Mouse (Mus musculus): ENCODE measurements around the gene Hpcal1. TPM values are rescaled to one million over a fixed set of nuclear protein-coding genes. Genes with fewer than 3 reads are reported as not detected.

Hpcal1 gene
- polyA plus RNA-seq, 1 experiment from 2014 or later, result 48.0 TPM

- 74% methylated on average over 6 of the region's 6 CpGs for WGBS
- ATAC-seq (ENCODE audit: low FRiP score), result no peak
- Histone ChIP-seq H3K36me3 (ENCODE audit: control insufficient read depth, insufficient read depth, low read length) (no peaks in the 10 kb centered on the region), H3K9me3 (ENCODE audit: control insufficient read depth, low read length) (no peaks in the 10 kb centered on the region), H3K4me3 (ENCODE audit: low read depth, low read length) (no peak overlapping the region), H3K4me2 (replicated peaks; ENCODE audit: low read depth, low read length) (no peak overlapping the region), H3K9ac (ENCODE audit: low read depth, low read length) (no peak overlapping the region), H3K27ac (ENCODE audit: low read depth, low read length) (no peak overlapping the region), H3K27me3 (ENCODE audit: control insufficient read depth, insufficient read depth, low read length) (no peaks in the 10 kb centered on the region), H3K4me1 (replicated peaks; ENCODE audit: control insufficient read depth, insufficient read depth, low read length) (peaks cover 9% of the 10 kb centered on the region)
- no peak for DNase-seq (ENCODE audit: low spot score)
Measured at GRCm38 (mm10) chr12:17725592-17725991, 34.9 kb downstream of the Hpcal1 start.

- H3K27ac ChIP-seq (ENCODE audit: low read depth, low read length), result peak overlapping the region; percentile 53; the same call in 1 of the 2 replicates
- H3K36me3 ChIP-seq (ENCODE audit: control insufficient read depth, insufficient read depth, low read length), result no peaks in the 10 kb centered on the region
- no peak overlapping the region for H3K4me3 ChIP-seq (ENCODE audit: low read depth, low read length)
- H3K9ac ChIP-seq (ENCODE audit: low read depth, low read length), result no peak overlapping the region
- peaks cover 9% of the 10 kb centered on the region for H3K4me1 ChIP-seq (replicated peaks; ENCODE audit: control insufficient read depth, insufficient read depth, low read length)
- H3K9me3 ChIP-seq (ENCODE audit: control insufficient read depth, low read length), result no peaks in the 10 kb centered on the region
- no peaks in the 10 kb centered on the region for H3K27me3 ChIP-seq (ENCODE audit: control insufficient read depth, insufficient read depth, low read length)
- no peak overlapping the region for H3K4me2 ChIP-seq (replicated peaks; ENCODE audit: low read depth, low read length)
- ATAC-seq (ENCODE audit: low FRiP score) (peak; percentile 55; the same call in 1 of the 2 replicates), DNase-seq (ENCODE audit: low spot score) (no peak)
- WGBS, result 56% methylated on average over 10 of the region's 10 CpGs
Measured at GRCm38 (mm10) chr12:17726576-17727320, 36.1 kb downstream of the Hpcal1 start.

GRCm38 (mm10) chr12:17727676-17728339, 37.2 kb downstream of the Hpcal1 start:
- ATAC-seq (ENCODE audit: low FRiP score), result no peak
- H3K36me3 ChIP-seq (ENCODE audit: control insufficient read depth, insufficient read depth, low read length), result no peaks in the 10 kb centered on the region
- no peak overlapping the region for H3K4me2 ChIP-seq (replicated peaks; ENCODE audit: low read depth, low read length)

GRCm38 (mm10) chr12:17729211-17729900, 38.7 kb downstream of the Hpcal1 start:
- WGBS, result 92% methylated on average over 13 of the region's 13 CpGs
- no peak overlapping the region for H3K4me2 ChIP-seq (replicated peaks; ENCODE audit: low read depth, low read length)
- H3K27ac ChIP-seq (ENCODE audit: low read depth, low read length), result no peak overlapping the region
- H3K9me3 ChIP-seq (ENCODE audit: control insufficient read depth, low read length), result no peaks in the 10 kb centered on the region
- H3K9ac ChIP-seq (ENCODE audit: low read depth, low read length), result no peak overlapping the region
- no peak for DNase-seq (ENCODE audit: low spot score)
- no peak overlapping the region for H3K4me3 ChIP-seq (ENCODE audit: low read depth, low read length)
- H3K36me3 ChIP-seq (ENCODE audit: control insufficient read depth, insufficient read depth, low read length), result no peaks in the 10 kb centered on the region
- H3K27me3 ChIP-seq (ENCODE audit: control insufficient read depth, insufficient read depth, low read length), result no peaks in the 10 kb centered on the region
- no peak for ATAC-seq (ENCODE audit: low FRiP score)
- peaks cover 9% of the 10 kb centered on the region for H3K4me1 ChIP-seq (replicated peaks; ENCODE audit: control insufficient read depth, insufficient read depth, low read length)

More at GRCm38 (mm10) chr12:17727676-17728339, 37.2 kb downstream of the Hpcal1 start:
- Histone ChIP-seq H3K4me3 (ENCODE audit: low read depth, low read length) (no peak overlapping the region), H3K9ac (ENCODE audit: low read depth, low read length) (no peak overlapping the region), H3K27me3 (ENCODE audit: control insufficient read depth, insufficient read depth, low read length) (no peaks in the 10 kb centered on the region), H3K4me1 (replicated peaks; ENCODE audit: control insufficient read depth, insufficient read depth, low read length) (peaks cover 9% of the 10 kb centered on the region), H3K9me3 (ENCODE audit: control insufficient read depth, low read length) (no peaks in the 10 kb centered on the region), H3K27ac (ENCODE audit: low read depth, low read length) (no peak overlapping the region)
- DNase-seq (ENCODE audit: low spot score), result no peak
- WGBS, result 75% methylated on average over 13 of the region's 13 CpGs

GRCm38 (mm10) chr12:17732006-17732405, 41.4 kb downstream of the Hpcal1 start:
- Histone ChIP-seq H3K4me1 (replicated peaks; ENCODE audit: control insufficient read depth, insufficient read depth, low read length) (no peaks in the 10 kb centered on the region; the same call in 1 of the 2 replicates), H3K9ac (ENCODE audit: low read depth, low read length) (no peak overlapping the region), H3K4me3 (ENCODE audit: low read depth, low read length) (no peak overlapping the region), H3K4me2 (replicated peaks; ENCODE audit: low read depth, low read length) (no peak overlapping the region), H3K36me3 (ENCODE audit: control insufficient read depth, insufficient read depth, low read length) (no peaks in the 10 kb centered on the region), H3K9me3 (ENCODE audit: control insufficient read depth, low read length) (no peaks in the 10 kb centered on the region), H3K27me3 (ENCODE audit: control insufficient read depth, insufficient read depth, low read length) (no peaks in the 10 kb centered on the region), H3K27ac (ENCODE audit: low read depth, low read length) (no peak overlapping the region)
- 83% methylated on average over 7 of the region's 7 CpGs for WGBS
- ATAC-seq (ENCODE audit: low FRiP score) (no peak), DNase-seq (ENCODE audit: low spot score) (no peak)

GRCm38 (mm10) chr12:17732546-17732945, 41.9 kb downstream of the Hpcal1 start:
- no peak overlapping the region for H3K4me2 ChIP-seq (replicated peaks; ENCODE audit: low read depth, low read length)
- no peak overlapping the region for H3K4me3 ChIP-seq (ENCODE audit: low read depth, low read length)
- H3K27ac ChIP-seq (ENCODE audit: low read depth, low read length), result no peak overlapping the region
- H3K9ac ChIP-seq (ENCODE audit: low read depth, low read length), result no peak overlapping the region
- no peak for ATAC-seq (ENCODE audit: low FRiP score)
- no peaks in the 10 kb centered on the region for H3K9me3 ChIP-seq (ENCODE audit: control insufficient read depth, low read length)
- WGBS, result 93% methylated on average over 4 of the region's 4 CpGs
- H3K4me1 ChIP-seq (replicated peaks; ENCODE audit: control insufficient read depth, insufficient read depth, low read length), result no peaks in the 10 kb centered on the region
- H3K27me3 ChIP-seq (ENCODE audit: control insufficient read depth, insufficient read depth, low read length), result no peaks in the 10 kb centered on the region
- H3K36me3 ChIP-seq (ENCODE audit: control insufficient read depth, insufficient read depth, low read length), result no peaks in the 10 kb centered on the region
- no peak for DNase-seq (ENCODE audit: low spot score)

GRCm38 (mm10) chr12:17733114-17733904, 42.7 kb downstream of the Hpcal1 start:
- WGBS, result 50% methylated on average over 6 of the region's 6 CpGs
- no peaks in the 10 kb centered on the region for H3K36me3 ChIP-seq (ENCODE audit: control insufficient read depth, insufficient read depth, low read length)
- no peak overlapping the region for H3K4me2 ChIP-seq (replicated peaks; ENCODE audit: low read depth, low read length)
- H3K27ac ChIP-seq (ENCODE audit: low read depth, low read length), result no peak overlapping the region
- no peak overlapping the region for H3K9ac ChIP-seq (ENCODE audit: low read depth, low read length)
- H3K9me3 ChIP-seq (ENCODE audit: control insufficient read depth, low read length), result no peaks in the 10 kb centered on the region
- ATAC-seq (ENCODE audit: low FRiP score) (no peak), DNase-seq (ENCODE audit: low spot score) (no peak)
- H3K4me3 ChIP-seq (ENCODE audit: low read depth, low read length), result no peak overlapping the region
- H3K27me3 ChIP-seq (ENCODE audit: control insufficient read depth, insufficient read depth, low read length), result no peaks in the 10 kb centered on the region
- no peaks in the 10 kb centered on the region for H3K4me1 ChIP-seq (replicated peaks; ENCODE audit: control insufficient read depth, insufficient read depth, low read length)

- H3K4me3 ChIP-seq (ENCODE audit: low read depth, low read length), result no peak overlapping the region
- no peak overlapping the region for H3K27ac ChIP-seq (ENCODE audit: low read depth, low read length)
- ATAC-seq (ENCODE audit: low FRiP score) (no peak), DNase-seq (ENCODE audit: low spot score) (no peak)
- H3K9ac ChIP-seq (ENCODE audit: low read depth, low read length), result no peak overlapping the region
- no peaks in the 10 kb centered on the region for H3K9me3 ChIP-seq (ENCODE audit: control insufficient read depth, low read length)
- no peaks in the 10 kb centered on the region for H3K4me1 ChIP-seq (replicated peaks; ENCODE audit: control insufficient read depth, insufficient read depth, low read length)
- no peak overlapping the region for H3K4me2 ChIP-seq (replicated peaks; ENCODE audit: low read depth, low read length)
- WGBS, result 92% methylated on average over 6 of the region's 6 CpGs
- no peaks in the 10 kb centered on the region for H3K27me3 ChIP-seq (ENCODE audit: control insufficient read depth, insufficient read depth, low read length)
- no peaks in the 10 kb centered on the region for H3K36me3 ChIP-seq (ENCODE audit: control insufficient read depth, insufficient read depth, low read length)
Measured at GRCm38 (mm10) chr12:17736396-17736795, 45.7 kb downstream of the Hpcal1 start.

All from hindbrain, embryonic 11.5 days (tissue).